Mouse (Mus musculus) lung, postnatal 14 days (tissue): ENCODE measurements around the gene Gm5795.
"Not testable (repeated sequence)": the region's sequence is repeated elsewhere in the genome, so short reads cannot be mapped to it uniquely, and the experiment has no call there.

ENCODE experiments used
- DNase-seq: peaks from one replicate; pipeline ENCODE4 v3.0.0; 2021

Gm5795 gene

DNA sequence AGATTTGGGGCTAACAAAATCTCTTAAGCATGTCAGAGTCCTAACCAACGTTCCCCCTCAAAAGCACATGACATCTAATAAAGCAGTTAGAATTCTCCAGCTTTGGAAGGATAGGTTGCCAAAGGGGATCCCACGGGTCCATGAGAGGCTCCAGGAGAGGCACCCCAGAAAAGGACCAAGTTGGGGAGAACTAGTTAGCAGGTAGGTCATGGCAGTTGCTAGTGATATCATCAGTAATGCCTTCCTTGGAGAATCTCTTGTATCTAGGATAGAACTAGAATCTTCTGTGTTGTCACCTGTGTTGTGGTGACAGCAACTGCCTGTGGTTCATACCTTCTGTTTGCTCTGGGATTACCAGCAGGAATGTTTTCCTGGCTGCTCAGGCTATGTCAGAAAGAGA lies at the start of gene Gm5795:
Gene Gm5795 (plus strand): TSS at position 301 of the 400 bp plus-strand sequence.
- DNase-seq, result not testable (repeated sequence)

DNA sequence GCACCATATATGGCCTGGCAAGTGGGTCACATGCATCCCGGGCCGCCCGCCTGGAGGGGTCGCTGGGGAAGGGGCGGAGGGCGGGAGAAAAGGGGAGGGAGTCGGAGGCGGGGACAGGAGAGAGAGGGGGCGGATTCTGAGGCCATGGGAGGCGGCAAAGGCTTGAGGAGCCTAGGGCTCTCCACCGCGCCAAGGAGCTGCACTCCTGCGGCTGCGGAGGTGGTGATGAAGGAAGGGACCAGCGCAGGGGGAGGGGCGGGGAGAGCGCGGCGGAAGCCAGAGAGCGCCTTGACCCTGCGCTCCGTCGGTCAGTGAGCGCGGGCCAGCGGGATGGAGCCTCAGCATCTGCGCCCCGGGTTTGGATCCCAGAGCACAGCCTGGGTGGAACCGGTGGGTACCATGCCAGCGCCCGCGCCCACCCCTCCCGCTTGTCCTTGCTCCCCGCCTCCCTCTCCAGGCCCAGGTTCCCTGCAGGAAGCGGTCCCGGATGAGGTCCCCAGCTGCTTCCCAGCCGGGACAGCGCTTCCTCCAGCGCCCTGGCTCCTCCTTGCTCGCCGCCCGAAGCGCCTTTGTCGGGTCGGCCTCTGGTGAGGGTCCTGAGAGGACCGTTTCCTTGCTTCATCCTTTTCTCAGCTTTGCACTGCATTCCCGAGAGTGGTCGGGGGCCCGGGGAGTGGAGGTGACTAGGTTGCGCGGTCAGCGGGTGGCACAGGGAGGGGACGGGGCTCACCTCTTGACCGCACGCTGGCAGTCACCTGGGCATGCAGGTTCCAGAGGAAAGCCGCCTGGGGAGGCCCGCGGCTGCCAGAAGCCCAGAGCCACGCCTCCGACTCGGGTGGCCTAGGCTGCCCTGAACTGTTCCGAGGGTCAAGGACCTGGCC lies 20.5 kb downstream of the Gm5795 start, which contains the start of gene D830030K20Rik:
Gene D830030K20Rik (plus strand): TSS at position 217 of the 881 bp plus-strand sequence.
- DNase-seq, result not testable (repeated sequence)

GRCm38 (mm10) chr14:3209367-3209766 lies 21.3 kb downstream of the Gm5795 start:
- DNase-seq, result not testable (repeated sequence)
